Mouse (Mus musculus) thymus, postnatal 0 days (tissue): ENCODE data around the gene Gm13697. TPM values are rescaled to one million over a fixed set of nuclear protein-coding genes. Genes with fewer than 3 reads are reported as not detected.
"Not testable (repeated sequence)": the region's sequence is repeated elsewhere in the genome, so short reads cannot be mapped to it uniquely, and the experiment has no call there.

ENCODE experiments used
- DNase-seq: peaks from one replicate; pipeline ENCODE4 v3.0.0-alpha.2; 2015; ENCODE audit warnings: low spot score
- polyA plus RNA-seq: library from polyadenylated mRNA; unstranded; fragments of >200 nt; fragmentation: Nextera tagmentation; extraction: Ambion mirVana; gene quantifications from 2 replicates; pipeline ENCODE4 v1.2.1, GENCODE M21; 2015

The Gm13697 gene
- not detected in 2 replicates for polyA plus RNA-seq

DNA sequence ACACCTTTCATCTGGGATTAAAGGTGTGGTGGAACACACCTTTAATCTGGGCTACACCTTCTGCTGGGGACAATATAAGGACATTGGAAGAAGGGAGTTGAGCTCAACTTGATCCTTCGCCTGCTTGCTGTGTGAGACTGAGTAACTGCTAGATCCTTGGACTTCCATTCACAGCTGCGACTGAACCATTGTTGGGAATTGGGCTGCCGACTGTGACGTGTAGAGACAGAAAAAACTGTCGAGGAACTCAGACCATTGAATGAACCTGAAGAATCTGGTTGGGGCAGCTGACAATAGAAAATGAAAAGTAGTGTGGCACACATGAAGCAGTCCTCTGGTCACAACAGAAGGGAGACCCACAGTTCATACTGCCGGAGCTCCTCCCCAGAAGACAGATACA is at the start of gene Gm13697:
Gene Gm13697, plus strand, starts transcription at position 301 of the 400 bp plus-strand sequence.
- not testable (repeated sequence) for DNase-seq

DNA sequence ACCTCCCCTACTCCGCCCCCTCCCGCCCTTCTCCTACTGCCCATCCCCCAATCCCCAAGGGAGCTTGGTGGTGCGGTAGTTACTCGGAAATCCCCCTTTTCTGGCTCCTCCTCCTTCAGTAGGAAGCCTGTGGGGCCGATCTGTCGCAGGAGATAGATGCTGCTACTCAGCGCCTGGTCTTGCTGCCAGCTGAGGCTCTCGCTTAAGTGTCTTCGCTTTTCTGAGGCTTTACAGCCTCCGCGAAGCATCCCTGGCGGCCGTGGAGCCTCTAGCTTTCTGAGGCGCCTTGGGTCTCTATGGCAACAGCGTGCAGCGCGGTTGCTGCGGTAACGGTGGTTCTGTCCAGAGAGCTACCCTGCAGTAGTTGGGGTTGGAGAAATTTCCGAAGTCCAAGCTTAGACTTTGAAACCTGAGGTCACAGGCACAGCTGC is 43.6 kb upstream of the Gm13697 start, which contains the start of gene Zswim2:
Gene Zswim2, minus strand, starts transcription at position 298 of the 431 bp plus-strand sequence.
- DNase-seq = peak; percentile 11

DNA sequence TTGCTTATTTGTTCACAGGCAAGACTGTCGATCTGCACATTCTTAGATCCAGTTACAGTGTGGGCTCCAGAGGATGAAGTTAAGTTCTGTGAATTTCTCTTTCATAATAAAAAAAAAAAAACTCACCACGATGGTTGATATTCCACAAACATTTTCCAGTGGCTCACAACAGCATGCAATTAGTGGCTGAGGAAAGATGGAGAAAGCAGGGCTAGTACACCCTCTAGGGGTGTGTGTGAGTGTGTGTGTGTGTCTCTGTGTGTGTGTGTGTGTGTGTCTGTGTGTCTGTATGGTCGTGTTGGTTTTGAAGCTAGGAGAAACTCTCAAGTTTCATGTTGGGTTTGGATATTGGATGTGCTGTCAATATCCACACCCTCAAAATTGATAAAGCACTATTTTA is 43.2 kb upstream of the Gm13697 start:
- DNase-seq = no peak

DNA sequence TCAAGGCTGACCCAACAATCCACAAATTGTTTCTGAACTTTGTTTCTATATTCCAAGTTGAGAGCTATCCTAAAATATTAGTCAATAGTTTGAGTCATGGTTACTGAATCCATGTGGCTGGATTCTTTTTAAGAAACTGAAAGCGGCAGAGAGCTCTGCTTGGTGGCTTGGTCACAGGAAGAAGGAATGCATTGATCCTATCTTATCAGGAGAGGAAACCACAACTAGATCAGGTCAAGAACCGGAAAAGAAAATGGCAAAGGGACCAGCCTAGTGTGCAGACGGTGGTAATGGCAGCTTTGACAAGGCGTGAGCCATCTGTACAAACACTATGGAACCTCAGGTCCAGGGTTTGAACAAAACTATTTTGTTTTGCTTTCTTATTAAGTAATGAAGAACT is 42.8 kb upstream of the Gm13697 start:
- DNase-seq = no peak

DNA sequence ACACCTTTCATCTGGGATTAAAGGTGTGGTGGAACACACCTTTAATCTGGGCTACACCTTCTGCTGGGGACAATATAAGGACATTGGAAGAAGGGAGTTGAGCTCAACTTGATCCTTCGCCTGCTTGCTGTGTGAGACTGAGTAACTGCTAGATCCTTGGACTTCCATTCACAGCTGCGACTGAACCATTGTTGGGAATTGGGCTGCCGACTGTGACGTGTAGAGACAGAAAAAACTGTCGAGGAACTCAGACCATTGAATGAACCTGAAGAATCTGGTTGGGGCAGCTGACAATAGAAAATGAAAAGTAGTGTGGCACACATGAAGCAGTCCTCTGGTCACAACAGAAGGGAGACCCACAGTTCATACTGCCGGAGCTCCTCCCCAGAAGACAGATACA is 29.1 kb upstream of the Gm13697 start, which contains the start of gene Gm13698:
Gene Gm13698, plus strand, starts transcription at position 301 of the 400 bp plus-strand sequence.
- not testable (repeated sequence) for DNase-seq

DNA sequence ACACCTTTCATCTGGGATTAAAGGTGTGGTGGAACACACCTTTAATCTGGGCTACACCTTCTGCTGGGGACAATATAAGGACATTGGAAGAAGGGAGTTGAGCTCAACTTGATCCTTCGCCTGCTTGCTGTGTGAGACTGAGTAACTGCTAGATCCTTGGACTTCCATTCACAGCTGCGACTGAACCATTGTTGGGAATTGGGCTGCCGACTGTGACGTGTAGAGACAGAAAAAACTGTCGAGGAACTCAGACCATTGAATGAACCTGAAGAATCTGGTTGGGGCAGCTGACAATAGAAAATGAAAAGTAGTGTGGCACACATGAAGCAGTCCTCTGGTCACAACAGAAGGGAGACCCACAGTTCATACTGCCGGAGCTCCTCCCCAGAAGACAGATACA is 23.3 kb upstream of the Gm13697 start, which contains the start of gene Gm13693:
Gene Gm13693, plus strand, starts transcription at position 301 of the 400 bp plus-strand sequence.
- not testable (repeated sequence) for DNase-seq

DNA sequence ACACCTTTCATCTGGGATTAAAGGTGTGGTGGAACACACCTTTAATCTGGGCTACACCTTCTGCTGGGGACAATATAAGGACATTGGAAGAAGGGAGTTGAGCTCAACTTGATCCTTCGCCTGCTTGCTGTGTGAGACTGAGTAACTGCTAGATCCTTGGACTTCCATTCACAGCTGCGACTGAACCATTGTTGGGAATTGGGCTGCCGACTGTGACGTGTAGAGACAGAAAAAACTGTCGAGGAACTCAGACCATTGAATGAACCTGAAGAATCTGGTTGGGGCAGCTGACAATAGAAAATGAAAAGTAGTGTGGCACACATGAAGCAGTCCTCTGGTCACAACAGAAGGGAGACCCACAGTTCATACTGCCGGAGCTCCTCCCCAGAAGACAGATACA is 17.5 kb upstream of the Gm13697 start, which contains the start of gene Gm13695:
Gene Gm13695, plus strand, starts transcription at position 301 of the 400 bp plus-strand sequence.
- DNase-seq = not testable (repeated sequence)

DNA sequence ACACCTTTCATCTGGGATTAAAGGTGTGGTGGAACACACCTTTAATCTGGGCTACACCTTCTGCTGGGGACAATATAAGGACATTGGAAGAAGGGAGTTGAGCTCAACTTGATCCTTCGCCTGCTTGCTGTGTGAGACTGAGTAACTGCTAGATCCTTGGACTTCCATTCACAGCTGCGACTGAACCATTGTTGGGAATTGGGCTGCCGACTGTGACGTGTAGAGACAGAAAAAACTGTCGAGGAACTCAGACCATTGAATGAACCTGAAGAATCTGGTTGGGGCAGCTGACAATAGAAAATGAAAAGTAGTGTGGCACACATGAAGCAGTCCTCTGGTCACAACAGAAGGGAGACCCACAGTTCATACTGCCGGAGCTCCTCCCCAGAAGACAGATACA is 11.7 kb upstream of the Gm13697 start, which contains the start of gene Gm13696:
Gene Gm13696, plus strand, starts transcription at position 301 of the 400 bp plus-strand sequence.
- not testable (repeated sequence) for DNase-seq

DNA sequence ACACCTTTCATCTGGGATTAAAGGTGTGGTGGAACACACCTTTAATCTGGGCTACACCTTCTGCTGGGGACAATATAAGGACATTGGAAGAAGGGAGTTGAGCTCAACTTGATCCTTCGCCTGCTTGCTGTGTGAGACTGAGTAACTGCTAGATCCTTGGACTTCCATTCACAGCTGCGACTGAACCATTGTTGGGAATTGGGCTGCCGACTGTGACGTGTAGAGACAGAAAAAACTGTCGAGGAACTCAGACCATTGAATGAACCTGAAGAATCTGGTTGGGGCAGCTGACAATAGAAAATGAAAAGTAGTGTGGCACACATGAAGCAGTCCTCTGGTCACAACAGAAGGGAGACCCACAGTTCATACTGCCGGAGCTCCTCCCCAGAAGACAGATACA is 5.9 kb upstream of the Gm13697 start, which contains the start of gene Gm13694:
Gene Gm13694, plus strand, starts transcription at position 301 of the 400 bp plus-strand sequence.
- DNase-seq = not testable (repeated sequence)

DNA sequence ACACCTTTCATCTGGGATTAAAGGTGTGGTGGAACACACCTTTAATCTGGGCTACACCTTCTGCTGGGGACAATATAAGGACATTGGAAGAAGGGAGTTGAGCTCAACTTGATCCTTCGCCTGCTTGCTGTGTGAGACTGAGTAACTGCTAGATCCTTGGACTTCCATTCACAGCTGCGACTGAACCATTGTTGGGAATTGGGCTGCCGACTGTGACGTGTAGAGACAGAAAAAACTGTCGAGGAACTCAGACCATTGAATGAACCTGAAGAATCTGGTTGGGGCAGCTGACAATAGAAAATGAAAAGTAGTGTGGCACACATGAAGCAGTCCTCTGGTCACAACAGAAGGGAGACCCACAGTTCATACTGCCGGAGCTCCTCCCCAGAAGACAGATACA is 5.7 kb downstream of the Gm13697 start, which contains the start of gene Gm13691:
Gene Gm13691, plus strand, starts transcription at position 301 of the 400 bp plus-strand sequence.
- not testable (repeated sequence) for DNase-seq

DNA sequence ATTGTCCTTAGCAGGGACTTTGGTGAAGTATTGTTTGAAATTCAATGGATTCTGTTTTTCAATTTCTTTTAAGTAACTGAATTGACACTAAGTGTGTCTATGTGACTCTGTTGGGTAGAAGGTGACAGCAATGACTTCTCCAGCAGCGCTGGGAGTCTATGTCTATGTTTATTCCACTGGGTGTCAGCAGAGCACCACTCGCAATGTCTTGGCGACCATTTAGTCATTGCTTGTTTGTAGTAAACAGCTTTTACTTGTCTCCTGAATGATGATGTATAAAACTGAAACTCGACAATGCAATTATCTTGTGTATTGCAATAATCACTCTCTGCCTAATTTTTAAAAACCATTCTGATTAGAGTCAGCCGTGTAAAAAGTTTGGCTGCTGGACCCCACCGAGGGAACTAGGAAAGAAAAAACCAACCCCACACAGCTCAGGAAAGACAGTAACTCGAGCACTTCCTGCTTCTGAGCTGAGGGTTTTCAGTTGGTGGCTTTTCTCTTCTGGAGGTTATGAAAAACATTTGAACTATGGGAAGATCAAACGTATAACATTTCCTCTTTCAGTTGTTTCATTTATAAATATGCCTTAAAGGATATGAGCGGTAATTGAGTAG is 9.2 kb downstream of the Gm13697 start:
- DNase-seq = peak; percentile 85

DNA sequence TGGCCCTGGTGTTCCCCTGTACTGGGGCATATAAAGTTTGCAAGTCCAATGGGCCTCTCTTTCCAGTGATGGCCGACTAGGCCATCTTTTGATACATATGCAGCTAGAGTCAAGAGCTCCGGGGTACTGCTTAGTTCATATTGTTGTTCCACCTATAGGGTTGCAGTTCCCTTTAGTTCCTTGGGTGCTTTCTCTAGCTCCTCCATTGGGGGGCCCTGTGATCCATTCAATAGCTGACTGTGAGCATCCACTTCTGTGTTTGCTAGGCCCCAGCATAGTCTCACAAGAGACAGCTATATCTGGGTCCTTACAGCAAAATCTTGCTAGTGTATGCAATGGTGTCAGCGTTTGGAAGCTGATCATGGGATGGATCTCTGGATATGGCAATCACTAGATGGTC is 10.0 kb downstream of the Gm13697 start:
- not testable (repeated sequence) for DNase-seq

DNA sequence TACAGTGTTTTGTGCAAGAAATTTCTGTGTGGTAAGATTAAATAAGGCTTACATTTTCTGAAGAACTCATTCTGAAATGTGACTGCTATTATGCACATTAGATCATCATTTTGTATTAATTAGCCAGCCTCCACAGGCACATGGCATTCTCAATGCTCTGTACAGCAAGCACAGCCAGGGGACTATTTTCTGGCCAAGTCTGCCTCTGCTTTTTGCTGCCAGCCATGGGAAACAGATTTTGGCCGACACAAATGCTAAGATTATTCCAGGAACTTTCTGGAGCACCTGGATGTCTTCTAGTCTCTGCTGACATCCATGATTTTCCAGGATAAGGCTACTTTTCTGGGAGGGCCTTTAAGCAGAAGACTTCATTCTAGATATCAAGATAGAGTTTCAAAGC is 24.4 kb downstream of the Gm13697 start:
- no peak for DNase-seq

DNA sequence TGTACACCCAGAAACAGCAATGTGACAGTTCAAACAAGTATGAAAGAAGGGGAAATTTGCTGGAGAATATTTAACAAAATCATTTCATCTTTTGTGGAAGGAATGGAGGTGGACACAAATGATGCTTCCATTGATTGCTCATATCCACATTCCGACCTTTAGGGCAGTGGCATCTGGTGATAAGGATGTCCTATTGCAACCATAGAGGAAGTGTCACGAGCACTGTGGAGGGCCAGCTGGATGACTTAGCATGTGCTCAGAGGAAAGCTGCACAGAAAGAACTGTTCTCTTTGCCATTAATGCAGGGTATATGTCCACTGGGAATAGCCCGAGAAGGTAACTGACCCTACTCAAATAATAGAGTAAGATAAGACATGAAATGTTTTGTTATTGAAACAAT is 25.3 kb downstream of the Gm13697 start:
- DNase-seq = no peak

DNA sequence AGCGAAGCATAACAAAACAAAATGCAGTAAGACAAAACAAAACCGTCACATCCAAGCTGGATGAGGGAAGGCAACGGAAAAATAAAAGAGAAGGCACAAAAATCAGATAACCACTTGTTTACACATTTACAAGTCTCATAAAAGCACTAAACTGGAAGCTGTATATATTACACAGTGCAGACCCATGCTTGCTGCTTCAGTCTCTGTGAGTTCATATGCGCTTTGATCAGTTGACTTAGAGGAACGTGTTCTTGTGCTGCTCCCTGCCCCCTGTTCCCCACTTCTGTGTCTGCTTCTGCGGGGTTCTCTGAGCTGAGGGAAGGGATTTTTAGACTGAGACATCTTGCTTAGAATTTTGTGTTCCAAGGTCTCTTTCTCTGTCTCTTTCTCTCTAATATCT is 30.0 kb downstream of the Gm13697 start:
- no peak for DNase-seq

DNA sequence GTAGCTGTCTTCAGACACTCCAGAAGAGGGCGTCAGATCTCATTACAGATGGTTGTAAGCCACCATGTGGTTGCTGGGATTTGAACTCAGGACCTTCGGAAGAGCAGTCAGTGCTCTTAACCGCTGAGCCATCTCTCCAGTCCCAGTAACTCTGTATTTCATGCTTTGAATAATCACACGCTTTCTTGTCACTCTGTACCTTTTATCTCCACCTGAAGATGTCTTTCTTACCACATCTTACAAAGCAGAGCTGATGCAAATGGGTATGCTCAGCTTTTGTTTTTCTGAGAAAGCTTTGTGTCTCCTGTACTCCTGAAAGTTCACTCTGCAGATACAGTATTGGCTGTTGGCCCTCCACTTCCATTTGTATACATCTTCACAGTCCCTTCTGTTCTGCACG is 31.7 kb downstream of the Gm13697 start:
- DNase-seq = peak; percentile 51

DNA sequence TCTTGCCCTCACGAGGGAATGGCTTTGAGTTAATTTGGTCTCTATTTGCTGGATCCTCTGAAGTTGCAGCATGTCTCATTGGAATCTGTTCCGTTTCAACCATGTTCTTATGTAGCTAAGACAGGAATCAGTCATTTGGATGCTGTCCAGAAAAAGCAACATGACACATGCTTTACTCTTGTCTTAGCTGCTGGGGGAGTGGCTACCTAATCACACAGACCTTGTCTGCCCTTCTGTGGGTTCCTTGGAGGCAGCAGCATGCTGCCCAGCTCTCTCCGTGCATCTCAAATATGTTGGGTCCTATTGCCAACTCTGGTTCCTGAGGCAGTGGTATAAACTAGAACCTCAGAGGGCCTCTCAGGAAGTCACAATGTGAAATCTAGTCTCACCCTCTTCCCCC is 33.8 kb downstream of the Gm13697 start:
- no peak for DNase-seq

DNA sequence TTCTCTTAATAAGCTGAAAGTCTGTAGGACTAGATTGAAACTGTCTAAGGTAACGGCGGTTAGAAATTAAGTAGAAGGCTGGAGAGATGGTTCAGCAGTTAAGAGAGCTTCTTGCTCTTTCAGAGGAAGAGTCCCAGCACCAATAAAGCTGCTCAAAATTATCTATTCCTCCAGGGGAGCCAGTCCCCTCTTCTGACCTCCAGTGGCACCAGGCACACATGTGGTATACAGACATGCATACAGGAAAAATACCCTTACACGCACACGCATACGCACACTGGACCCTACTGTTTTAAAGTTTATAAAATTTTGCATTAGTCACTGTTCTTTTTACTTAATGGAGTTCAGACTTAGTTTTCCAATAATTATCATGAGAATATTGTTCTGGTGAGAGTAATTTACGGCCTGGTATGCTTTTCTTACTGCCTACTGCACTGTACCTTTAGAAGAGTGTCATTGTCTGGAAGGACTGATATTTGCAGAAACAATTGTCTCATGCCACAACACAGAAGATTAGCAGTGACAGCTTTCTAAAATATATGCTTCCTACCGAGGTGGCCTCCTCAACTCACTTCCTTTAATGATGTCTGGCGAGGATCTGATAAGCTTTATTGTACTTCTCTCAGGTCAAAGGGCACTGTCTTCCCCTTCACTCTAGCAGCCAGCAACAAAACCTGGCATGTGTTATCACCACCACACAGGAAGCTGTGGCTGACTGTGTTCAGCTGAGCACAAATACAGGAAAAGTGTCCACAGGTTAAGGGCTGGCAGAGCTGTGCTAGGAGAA is 35.2 kb downstream of the Gm13697 start:
- DNase-seq = peak; percentile 55

DNA sequence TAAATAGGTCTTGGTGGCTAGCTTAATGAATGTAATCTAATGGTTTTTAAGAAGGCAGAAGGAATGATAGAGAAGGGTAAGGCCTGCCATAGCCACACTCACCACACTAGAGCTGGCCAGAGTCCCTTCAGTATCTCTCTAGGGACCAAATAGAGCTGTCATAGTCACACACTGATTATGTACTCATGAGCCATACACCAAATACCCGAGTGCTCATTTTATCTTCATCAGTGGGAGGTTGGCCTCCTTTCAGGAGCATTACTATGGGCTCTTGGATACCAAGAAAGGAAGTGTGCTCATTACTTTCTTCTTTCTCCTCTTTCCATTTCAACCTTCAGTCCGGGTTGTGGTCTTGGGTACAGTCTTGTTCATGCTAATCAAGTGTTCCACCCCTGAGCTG is 37.4 kb downstream of the Gm13697 start:
- DNase-seq = no peak

DNA sequence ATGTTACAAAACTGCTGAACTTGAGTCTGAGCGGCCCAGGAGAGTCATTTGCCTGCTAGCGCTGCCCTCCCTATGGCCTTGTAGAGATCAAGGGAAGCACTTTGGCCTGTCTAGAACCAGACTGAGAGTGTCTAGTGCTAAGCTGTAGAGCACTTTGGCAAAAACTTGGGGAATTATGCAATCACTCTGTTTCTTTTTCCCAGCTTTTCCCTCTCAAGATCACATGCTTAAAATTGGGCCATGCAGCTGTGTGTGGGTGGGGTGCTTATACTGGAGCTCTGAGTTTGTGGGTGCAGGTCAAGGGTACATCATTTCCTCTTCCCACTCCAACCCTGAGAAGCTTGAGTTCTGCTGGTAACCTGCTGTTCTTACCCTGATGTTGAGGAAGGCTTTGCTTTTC is 38.4 kb downstream of the Gm13697 start:
- DNase-seq = peak; percentile 20

DNA sequence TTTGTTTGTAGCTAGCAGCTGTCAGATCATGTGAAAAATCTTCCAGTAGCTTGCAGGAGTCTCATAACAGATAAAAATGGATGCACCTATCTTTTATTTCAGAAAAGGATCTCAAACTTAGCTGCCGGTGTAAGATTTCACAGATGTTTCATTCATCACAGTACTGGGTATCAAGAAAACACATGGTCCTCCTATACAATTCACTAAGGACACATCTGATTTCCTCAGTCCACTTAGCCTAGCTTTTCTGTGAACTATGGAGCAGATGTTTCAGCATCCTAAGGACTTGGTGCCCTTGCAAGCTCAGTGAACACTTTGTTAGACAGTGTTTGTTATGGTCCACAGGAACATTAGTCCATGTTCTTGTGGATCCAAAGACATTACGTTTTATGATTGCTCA is 38.8 kb downstream of the Gm13697 start:
- no peak for DNase-seq

DNA sequence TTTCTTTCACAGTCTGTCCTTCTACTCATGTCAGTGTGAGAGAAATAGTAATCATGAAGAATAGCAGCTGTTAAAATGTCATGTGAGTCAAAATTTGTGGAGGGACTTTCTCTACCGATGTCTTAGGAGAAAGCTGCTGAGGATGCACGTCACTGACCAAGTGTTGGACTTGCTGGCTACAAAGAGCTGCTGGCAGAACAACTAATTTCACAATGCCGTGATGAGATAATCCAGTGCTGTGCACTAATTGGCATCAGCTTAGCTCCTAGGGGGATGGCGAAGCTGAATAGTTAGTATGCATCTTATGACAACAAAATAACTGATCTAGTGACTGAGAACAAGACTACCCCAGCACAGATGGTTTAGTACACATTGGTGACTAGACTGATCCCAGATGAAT is 40.7 kb downstream of the Gm13697 start:
- DNase-seq = no peak
